Mouse (Mus musculus): ENCODE results near the gene Ttc39d.

GRCm38 (mm10) chr17:80166346-80166745 lies 40.9 kb upstream of the Ttc39d start:
- TF ChIP-seq CTCF (IDR thresholded peaks at IDR 0.05; ENCODE audit: insufficient read depth, low read depth, low read length) (no peak), POLR2A (IDR thresholded peaks at IDR 0.05; ENCODE audit: insufficient read depth, low read depth, low read length) (no peak)
